Mouse (Mus musculus) neural tube, embryonic 12.5 days (tissue): Measurements from ENCODE around the gene Lcn2. TPM values are rescaled to one million over a fixed set of nuclear protein-coding genes. Genes with fewer than 3 reads are reported as not detected.

Source experiments
- ATAC-seq: fragments of 200-750 bp; cut with Nextera tagmentation; 2 replicates; pipeline ENCODE4 v1.8.0; 2017; ENCODE audit warnings: low read depth, mild to moderate bottlenecking, moderate TSS enrichment, moderate library complexity; ENCODE audit not compliant: low FRiP score
- H3K27ac ChIP-seq: fragments of 300-500 bp; sonication (generic); 2 replicates; pipeline ENCODE4 v1.5.1; 2016
- H3K27me3 ChIP-seq: fragments of 300-500 bp; sonication (generic); replicated peaks from 2 replicates; pipeline ENCODE4 v1.6.1; 2016; ENCODE audit warnings: mild to moderate bottlenecking
- H3K36me3 ChIP-seq: fragments of 300-500 bp; sonication (generic); 2 replicates; pipeline ENCODE4 v1.6.1; 2016; ENCODE audit warnings: mild to moderate bottlenecking
- H3K4me1 ChIP-seq: fragments of 300-500 bp; sonication (generic); 2 replicates; pipeline ENCODE4 v1.6.1; 2016
- H3K4me2 ChIP-seq: fragments of 300-500 bp; sonication (generic); replicated peaks from 2 replicates; pipeline ENCODE4 v1.6.1; 2016; ENCODE audit warnings: mild to moderate bottlenecking
- H3K4me3 ChIP-seq: fragments of 300-500 bp; sonication (generic); 2 replicates; pipeline ENCODE4 v1.5.1; 2016
- H3K9ac ChIP-seq: fragments of 300-500 bp; sonication (generic); 2 replicates; pipeline ENCODE4 v1.6.1; 2016; ENCODE audit warnings: mild to moderate bottlenecking
- H3K9me3 ChIP-seq: fragments of 300-500 bp; sonication (generic); 2 replicates; pipeline ENCODE4 v1.6.1; 2016; ENCODE audit warnings: mild to moderate bottlenecking
- WGBS: fragments of 180-500 bp; shearing (Covaris S2); methylation state at CpG from one replicate; pipeline ENCODE4 v1.1.7; 2016; 5-methylcytosine and 5-hydroxymethylcytosine counted together
- polyA plus RNA-seq: library from polyadenylated mRNA; unstranded; fragments of >200 nt; fragmentation: Nextera tagmentation; extraction: Ambion mirVana; gene quantifications from 2 replicates; pipeline ENCODE4 v1.2.1, GENCODE M21; 2016

Gene Lcn2
- polyA plus RNA-seq, 1 experiment from 2014 or later, result 1.1 TPM

GRCm38 (mm10) chr2:32339912-32340642, 48.0 kb downstream of the Lcn2 start:
- Histone ChIP-seq H3K9ac (no peak overlapping the region), H3K9me3 (no peaks in the 10 kb centered on the region), H3K27ac (no peak overlapping the region), H3K4me3 (no peak overlapping the region), H3K4me1 (peaks cover 6% of the 10 kb centered on the region), H3K27me3 (no peaks in the 10 kb centered on the region), H3K4me2 (no peak overlapping the region), H3K36me3 (peaks cover 19% of the 10 kb centered on the region)
- WGBS, result 34% methylated on average over 26 of the region's 26 CpGs
- no peak for ATAC-seq

GRCm38 (mm10) chr2:32335888-32336287, 52.2 kb downstream of the Lcn2 start:
- Histone ChIP-seq H3K4me1 (no peaks in the 10 kb centered on the region), H3K27me3 (0 out of 2 replicates have a peak, but pooled peaks cover 7% of the 10 kb centered on the region), H3K9ac (no peak overlapping the region), H3K9me3 (no peaks in the 10 kb centered on the region), H3K4me2 (no peak overlapping the region), H3K4me3 (no peak overlapping the region), H3K27ac (no peak overlapping the region), H3K36me3 (peaks cover 32% of the 10 kb centered on the region)
- no peak for ATAC-seq
- 55% methylated on average over 15 of the region's 15 CpGs for WGBS

Other genes with a start within 250 kb of the Lcn2 start
- 89.7 and 106 TPM in 2 replicates for gene Prrc2b, start 237.2 kb downstream of the Lcn2 start, polyA plus RNA-seq
- 23.2 and 23.5 TPM in 2 replicates for gene Pomt1, start 151.7 kb downstream of the Lcn2 start, polyA plus RNA-seq
- 74.0 and 74.8 TPM in 2 replicates for gene Uck1, start 128.1 kb downstream of the Lcn2 start, polyA plus RNA-seq
- 29.2 and 32.4 TPM in 2 replicates for gene Golga2, start 100.9 kb downstream of the Lcn2 start, polyA plus RNA-seq
- gene Swi5, start 100.2 kb downstream of the Lcn2 start, polyA plus RNA-seq, result 351 and 444 TPM in 2 replicates
- gene Ciz1, start 35.9 kb downstream of the Lcn2 start, polyA plus RNA-seq, result 55.8 and 57.6 TPM in 2 replicates
- gene Dnm1, start 34.9 kb downstream of the Lcn2 start, polyA plus RNA-seq, result 35.4 and 41.1 TPM in 2 replicates
- 86.4 and 87.9 TPM in 2 replicates for gene 1110008P14Rik, start 6.3 kb downstream of the Lcn2 start, polyA plus RNA-seq
- 35.8 and 40.5 TPM in 2 replicates for gene Ptges2, start 7.6 kb upstream of the Lcn2 start, polyA plus RNA-seq
- gene Naif1, start 62.2 kb upstream of the Lcn2 start, polyA plus RNA-seq, result 5.7 and 6.0 TPM in 2 replicates
- gene Slc25a25, start 63.2 kb upstream of the Lcn2 start, polyA plus RNA-seq, result 41.6 and 44.0 TPM in 2 replicates
- gene Fam102a, start 147.1 kb upstream of the Lcn2 start, polyA plus RNA-seq, result 11.5 and 14.4 TPM in 2 replicates
- gene Dpm2, start 182.6 kb upstream of the Lcn2 start, polyA plus RNA-seq, result 121 and 124 TPM in 2 replicates
- gene Pip5kl1, start 186.5 kb upstream of the Lcn2 start, polyA plus RNA-seq, result 3.9 and 4.0 TPM in 2 replicates
- 0.25 and 0.69 TPM in 2 replicates for gene 9430097D07Rik, start 187.4 kb upstream of the Lcn2 start, polyA plus RNA-seq
- 20.4 and 21.4 TPM in 2 replicates for gene St6galnac4, start 198.8 kb upstream of the Lcn2 start, polyA plus RNA-seq
- gene St6galnac6, start 211.5 kb upstream of the Lcn2 start, polyA plus RNA-seq, result 10.1 and 11.5 TPM in 2 replicates
- gene Ak1, start 233.5 kb upstream of the Lcn2 start, polyA plus RNA-seq, result 46.6 and 50.4 TPM in 2 replicates